Mouse (Mus musculus): ENCODE data around the gene Mfsd4b1.

Gene Mfsd4b1

DNA sequence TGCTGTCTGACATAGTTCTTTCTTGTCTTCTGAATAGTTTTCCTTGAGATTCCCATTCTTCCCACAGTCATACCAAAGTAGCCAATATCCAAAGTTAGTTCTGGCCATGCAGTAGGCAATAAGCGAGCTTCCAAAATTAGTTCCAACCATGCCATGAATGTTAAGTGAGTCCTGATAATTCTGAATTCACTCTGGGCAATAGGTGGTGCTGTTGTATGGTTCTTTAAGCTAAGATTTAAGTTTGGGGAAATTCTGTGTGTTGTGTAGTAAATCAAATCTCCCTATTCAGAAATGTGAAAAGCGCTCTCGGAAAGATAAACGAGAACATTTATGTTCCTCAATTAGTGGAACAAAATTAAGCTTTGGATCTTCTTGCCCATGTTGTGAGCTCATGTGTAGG, 66.8 kb downstream of the Mfsd4b1 start:
- no peak for DNase-seq

DNA sequence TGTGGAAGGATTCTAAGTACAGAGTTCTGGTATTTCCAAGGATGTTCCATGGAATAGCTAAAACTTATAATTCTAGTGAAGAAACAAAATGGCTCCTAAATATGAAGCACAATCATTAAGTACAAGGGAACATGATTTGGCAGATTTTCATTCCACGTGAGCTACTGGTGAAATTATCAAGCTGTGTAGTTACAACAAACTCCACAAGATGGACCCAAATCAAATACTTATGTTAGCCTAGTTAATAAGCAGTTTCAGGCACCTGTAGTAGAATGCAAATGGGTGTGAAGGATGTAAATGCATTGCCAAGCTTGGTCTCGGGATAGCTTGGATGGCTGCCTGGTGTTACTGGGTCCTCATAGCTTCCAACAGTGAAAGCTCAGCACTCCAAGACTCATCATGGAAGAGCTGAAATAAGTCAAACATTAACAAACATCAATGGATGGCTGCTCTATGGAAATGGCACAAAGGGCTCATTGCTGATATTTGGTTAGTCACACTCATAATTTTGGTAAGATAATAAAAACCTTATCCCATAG, 68.7 kb downstream of the Mfsd4b1 start:
- DNase-seq: no peak

DNA sequence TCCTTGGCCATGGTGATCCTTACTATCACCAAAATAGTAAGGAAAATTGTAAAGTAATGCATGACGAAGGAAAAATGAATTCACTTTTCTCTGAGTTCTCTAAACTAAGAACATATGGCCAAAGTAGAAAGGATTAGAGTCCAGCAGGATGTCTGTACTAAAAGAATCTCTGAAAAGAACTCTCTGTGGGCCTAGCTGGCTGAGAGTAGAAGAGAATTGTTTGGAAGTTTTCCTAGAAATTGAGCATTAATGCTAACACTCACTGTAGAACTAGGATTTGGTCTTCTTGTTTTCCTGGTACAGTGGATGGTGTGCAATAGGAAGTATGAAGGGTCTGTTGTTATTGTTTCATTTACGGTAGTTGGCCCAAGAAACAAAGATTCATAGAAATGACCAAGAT, 69.9 kb downstream of the Mfsd4b1 start:
- no peak for DNase-seq

All from cerebellum, adult 9-11 months (tissue).